Mouse (Mus musculus) adrenal gland, postnatal 10 days (tissue): ENCODE data around the gene Prrc2a. TPM values are rescaled to one million over a fixed set of nuclear protein-coding genes. Genes with fewer than 3 reads are reported as not detected.
"Not testable (repeated sequence)": the region's sequence is repeated elsewhere in the genome, so short reads cannot be mapped to it uniquely, and the experiment has no call there.

Source experiments
- DNase-seq: peaks from one replicate; pipeline ENCODE4 v3.0.0; 2021; ENCODE audit warnings: mixed read lengths
- total RNA-seq, 2 experiments: library from RNA; stranded (reverse); gene quantifications; 2 replicates each; pipeline ENCODE4 v1.2.3; 2021

Gene Prrc2a
- total RNA-seq, 2 experiments from 2014 or later, result 182 to 212 TPM

DNA sequence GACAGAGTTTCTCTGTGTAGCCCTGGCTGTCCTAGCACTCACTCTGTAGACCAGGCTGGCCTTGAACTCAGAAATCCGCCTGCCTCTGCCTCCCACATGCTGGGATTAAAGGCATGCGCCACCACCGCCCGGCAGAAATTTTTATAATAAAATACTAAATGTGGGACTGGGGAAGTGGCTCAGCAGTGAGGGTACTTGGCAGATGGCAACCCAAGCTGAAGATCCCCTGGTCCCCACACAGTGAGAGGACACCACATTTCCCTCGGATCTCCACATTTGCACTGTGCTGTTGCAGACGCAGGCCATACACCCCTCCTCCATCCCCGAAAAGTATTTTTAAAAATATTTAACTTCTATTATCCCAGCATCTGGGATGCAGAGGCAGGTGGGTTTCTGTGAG lies 31.2 kb downstream of the Prrc2a start:
- DNase-seq, result no peak

DNA sequence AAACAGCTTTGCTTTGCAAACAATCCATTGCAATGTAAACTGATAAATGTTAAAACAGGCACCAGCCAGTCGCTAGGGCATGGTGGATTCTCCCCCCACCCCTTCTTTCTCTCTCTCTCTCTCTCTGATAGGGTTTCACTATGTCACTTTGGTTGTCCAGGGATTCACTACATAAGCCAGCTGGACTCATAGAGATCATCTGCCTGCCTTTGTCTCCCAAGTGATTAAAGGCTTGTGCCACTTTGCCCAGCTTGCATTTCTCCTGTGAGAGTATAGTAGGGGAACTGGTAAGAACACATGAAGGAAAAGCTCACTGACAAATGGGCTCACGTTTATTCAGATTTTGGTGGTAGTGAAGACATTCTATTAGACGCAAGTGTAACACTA lies 32.5 kb downstream of the Prrc2a start:
- no peak for DNase-seq

DNA sequence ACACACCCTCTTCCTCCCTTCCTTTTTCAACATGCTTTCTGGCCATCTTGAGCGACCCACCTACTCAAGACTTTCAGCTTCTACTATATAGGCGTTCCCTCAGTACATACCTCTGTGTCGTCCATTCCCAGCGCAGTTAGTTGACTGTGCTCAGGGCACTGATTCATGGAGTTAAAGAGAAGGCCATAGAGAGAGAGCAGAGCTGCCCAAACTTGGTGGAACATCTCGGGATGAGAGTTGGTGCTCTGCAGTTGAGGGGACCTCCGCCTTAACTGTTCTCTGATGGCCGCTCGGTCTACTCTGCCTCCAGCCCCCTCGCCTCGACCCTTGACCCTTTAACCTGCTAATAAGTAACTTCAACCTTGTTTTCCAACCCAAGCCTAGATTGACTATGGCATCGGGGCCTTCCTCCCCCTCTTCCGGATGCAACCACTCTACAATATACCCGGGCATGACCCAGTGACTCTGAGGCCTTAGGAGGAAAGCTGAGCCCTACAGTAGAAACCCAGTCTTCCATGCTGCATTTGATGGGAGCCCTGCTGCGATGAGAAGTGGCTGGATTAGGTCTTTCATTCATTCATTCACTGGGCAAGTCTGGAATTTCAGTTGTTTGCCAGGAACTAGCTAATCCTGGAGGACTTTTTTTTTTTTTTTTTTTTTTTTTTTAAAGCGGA lies 33.1 kb downstream of the Prrc2a start, which contains the start of gene Apom:
Gene Apom, minus strand, starts transcription at position 551 of the 674 bp plus-strand sequence.
- DNase-seq, result no peak

DNA sequence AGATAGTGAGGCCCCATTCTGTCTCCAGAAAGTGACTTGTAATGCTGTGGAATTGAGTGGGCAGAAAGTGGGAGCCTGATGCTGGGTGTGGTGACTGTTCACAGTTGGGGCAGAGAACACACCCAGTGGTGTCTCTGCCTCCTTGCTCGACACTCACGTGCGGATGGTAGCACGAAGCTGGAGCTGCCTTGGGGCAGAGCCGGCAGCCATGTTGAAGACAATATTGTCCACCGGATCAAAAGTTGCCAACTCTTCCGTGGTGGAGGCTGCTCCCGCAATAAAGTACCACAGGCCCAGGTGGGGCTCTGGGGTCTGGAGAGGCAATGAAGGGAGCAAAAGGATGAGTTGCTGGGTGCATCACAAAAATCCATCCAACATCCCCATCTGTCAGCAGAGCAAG lies 33.7 kb downstream of the Prrc2a start:
- DNase-seq, result no peak

DNA sequence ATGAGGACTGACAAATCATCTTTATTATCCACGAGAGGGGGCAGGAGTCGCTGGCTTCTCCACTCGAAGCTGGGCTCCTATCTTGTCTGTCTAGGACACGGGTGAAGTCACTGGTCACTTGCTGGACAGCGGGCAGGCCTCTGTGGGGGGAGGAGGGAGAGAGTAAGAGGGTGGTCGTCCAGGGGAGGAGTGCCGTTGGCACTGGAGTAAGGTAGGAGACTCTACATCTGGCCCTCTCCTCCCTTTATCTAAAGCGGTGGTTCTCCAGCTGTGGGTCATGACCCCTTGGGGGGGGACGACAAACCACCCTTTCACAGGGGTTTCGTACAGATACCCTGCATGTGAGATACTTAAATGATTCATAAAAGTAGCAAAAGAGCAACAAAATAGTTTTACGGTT lies 35.7 kb downstream of the Prrc2a start:
- no peak for DNase-seq

DNA sequence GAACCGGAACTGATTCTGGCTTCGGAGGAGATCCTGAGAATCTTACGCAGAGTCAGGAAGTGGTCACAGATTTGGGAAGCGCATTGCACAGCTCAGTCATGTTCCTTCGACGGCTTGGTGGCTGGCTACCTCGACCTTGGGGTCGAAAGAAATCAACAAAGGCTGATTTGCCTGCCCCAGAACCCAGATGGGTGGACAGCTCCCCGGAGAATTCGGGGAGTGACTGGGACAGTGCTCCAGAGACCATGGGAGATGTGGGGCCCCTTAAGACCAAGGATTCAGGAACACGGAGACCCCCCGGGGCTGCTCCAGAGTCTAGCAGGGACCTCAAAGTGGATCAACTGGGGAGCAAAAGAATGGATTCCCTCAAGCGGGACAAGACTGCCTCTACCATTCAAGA lies 37.7 kb downstream of the Prrc2a start:
- DNase-seq, result no peak

DNA sequence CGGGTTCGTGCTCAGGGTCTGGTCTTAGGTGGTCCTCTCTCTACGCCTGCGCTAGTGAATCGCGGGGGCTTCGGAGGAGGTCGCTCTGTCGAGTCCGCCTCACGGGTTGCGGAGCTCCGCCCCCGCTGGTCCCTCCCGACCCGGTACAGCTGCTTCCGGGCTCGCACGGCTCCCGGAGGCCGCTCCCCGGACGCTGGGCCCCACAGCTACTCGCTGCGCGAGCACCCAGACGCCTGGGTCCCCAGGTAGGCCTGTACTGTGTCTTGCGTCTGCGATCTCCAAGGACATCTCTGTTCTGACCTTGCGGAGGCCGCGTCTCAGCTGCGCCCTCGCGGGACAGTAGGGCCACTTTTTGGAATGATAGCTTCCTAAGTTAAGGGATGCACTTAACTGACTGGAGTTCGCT lies 38.5 kb downstream of the Prrc2a start, which contains the start of gene D17H6S53E:
Gene D17H6S53E, plus strand, starts transcription at position 168 of the 406 bp plus-strand sequence.
- DNase-seq, result peak; percentile 88

DNA sequence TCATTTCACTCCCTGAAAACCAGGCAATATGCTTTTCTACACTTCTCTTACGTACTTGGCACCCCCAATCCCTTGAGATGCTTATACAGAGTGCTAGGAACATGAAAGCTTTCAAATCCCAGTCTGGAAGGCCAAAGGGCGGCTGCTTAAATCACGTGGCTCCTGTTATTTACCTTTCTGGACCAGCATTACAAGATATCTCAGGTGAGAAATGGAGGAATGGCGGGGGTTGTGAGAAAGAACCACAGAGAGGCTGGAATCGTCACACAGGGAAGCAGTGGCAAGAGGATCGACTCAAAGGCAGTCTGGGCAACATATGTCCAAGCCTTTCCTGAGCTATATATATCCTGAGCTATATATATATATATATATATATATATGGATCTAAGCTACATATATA lies 39.1 kb downstream of the Prrc2a start:
- no peak for DNase-seq

DNA sequence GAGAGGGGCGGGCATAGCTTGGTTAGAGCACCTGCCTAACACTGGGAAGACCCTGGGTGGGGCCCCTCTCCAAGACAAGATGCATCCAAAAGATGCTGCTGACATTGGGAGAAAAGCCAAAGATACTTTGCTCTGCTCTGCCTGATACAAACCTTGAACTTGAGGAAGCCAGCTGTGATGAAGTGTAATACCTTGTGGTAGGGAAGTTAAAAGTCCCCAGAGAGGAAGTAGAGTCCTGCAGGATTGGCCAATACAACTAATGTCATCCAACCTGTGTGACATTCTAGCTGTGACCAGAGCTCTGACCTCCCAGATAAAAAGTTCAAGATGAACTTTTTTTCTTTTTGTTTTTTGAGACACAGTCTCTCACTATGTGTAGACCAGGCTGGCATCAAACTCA lies 39.6 kb downstream of the Prrc2a start:
- no peak for DNase-seq

DNA sequence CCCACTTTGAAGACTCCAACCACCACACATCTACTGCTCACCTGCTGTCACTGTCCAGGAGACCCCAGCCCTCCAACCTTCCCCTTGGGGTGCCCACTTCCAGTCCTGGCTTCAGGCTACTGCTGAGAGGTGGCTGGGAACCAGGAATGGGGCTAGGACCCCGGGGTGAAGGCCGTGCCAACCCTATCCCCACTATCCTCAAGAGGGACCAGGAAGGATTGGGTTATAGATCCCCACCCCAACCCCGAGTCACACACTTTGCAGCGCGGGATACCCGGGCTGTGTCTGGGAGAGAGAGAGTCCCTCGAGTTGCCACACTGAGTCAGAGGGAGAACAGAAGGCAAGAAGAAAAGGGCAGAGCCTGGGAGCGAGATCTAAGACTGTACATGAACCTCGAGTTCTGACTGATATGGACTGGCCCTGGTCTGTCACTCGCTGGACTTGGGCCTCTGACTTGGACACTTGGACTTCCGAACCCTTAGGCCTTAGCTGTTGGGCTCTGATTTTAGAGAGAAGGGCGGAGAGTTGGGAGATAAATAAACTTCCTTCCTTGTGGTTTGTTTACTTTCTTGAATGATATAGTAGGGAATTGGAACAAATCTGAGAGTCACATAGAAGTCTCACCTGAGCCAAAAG lies 40.3 kb downstream of the Prrc2a start:
- DNase-seq, result not testable (repeated sequence)

DNA sequence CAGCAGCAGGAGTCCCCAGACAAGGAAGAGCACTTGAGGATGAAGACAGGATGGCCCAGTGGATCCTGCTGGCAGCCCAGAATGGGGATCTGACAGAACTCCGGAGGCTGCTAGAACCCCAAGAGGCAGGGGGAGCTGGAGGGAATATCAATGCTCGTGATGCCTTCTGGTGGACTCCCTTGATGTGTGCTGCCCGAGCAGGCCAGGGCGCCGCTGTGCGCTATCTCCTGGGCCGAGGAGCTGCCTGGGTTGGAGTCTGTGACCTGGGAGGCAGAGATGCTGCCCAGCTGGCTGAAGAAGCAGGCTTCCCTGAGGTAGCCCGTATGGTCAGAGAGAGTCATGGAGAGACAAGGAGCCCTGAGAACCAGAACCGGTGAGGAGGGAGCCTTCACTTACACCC lies 41.4 kb downstream of the Prrc2a start:
- DNase-seq, result not testable (repeated sequence)

DNA sequence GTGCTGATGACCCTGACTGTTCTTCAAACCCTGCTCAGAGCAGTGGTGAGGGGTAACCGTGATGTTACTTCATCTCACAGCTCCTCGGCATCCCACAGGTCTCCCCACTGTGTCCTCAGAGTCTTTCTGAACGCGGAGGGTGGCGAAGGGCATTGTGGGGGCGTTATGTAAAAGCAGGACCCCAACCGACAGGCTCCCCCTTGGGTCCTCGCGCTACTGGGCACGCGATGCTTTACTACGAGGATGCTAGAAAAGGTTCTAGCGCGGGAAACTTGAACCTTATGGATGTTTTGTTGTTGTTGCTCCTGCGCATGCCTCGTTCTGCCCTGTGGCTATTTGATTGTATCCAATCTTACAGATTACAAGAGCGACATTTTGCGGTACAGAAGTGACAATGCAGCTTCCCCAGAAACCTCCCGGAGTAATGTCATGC lies 42.8 kb downstream of the Prrc2a start, which contains the start of gene Csnk2b:
Gene Csnk2b, minus strand, starts transcription at position 183 of the 433 bp plus-strand sequence.
- DNase-seq, result peak; percentile 67

DNA sequence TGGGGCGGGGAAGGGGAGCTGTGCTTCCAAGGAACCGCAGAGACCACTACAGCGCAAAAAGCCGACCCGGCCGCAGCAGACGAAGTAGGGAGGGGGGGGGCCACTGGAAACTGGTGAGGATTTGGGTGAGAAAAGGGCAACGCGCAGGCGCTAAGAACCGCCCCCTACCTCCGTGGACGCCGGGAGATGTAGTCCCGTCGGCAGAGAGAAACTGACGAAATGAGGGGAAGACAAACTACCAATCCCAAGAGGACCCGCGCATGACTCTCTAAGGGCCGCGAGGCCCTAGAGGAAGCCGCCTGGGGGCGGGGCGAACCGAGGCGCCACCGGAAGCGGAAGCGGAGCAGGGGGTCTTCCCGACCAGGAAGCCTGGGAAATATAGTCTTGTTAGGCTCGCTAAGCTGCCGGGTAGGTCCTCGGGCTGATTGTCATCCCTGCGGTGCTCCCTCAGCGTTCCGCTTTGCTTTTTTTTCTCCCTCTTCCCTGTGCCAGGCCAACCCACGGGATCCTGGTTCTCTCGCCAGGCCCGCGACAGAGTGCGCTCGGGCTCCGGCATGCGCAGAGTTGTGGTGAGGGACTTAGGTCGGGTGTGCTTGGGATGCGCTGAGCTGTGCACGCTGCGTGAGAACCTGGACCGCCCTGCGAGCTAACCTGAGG lies 43.4 kb downstream of the Prrc2a start, which contains the start of gene Gpank1:
Gene Gpank1, plus strand, starts transcription at position 313 of the 657 bp plus-strand sequence.
- peak; percentile 98 for DNase-seq

DNA sequence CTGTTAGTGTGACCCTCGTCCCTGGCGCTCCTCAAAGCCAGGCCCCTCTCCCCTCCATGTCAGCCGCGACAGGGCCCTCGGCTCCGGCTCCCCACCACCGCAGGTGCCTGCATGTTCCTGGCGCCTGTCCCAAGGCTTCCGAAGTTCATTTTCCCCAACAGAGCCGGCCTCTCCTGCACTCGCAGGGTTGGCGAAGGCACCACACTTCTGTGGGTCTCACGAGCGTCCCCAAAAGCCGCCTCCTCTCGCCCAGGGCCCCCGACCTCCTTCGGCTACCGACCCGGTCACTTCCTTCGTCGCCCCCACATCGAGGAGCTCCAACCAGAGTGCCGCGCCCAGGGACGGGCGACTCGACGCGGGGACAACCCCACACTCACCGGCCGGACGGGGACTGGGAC lies 44.0 kb downstream of the Prrc2a start:
- peak; percentile 72 for DNase-seq

DNA sequence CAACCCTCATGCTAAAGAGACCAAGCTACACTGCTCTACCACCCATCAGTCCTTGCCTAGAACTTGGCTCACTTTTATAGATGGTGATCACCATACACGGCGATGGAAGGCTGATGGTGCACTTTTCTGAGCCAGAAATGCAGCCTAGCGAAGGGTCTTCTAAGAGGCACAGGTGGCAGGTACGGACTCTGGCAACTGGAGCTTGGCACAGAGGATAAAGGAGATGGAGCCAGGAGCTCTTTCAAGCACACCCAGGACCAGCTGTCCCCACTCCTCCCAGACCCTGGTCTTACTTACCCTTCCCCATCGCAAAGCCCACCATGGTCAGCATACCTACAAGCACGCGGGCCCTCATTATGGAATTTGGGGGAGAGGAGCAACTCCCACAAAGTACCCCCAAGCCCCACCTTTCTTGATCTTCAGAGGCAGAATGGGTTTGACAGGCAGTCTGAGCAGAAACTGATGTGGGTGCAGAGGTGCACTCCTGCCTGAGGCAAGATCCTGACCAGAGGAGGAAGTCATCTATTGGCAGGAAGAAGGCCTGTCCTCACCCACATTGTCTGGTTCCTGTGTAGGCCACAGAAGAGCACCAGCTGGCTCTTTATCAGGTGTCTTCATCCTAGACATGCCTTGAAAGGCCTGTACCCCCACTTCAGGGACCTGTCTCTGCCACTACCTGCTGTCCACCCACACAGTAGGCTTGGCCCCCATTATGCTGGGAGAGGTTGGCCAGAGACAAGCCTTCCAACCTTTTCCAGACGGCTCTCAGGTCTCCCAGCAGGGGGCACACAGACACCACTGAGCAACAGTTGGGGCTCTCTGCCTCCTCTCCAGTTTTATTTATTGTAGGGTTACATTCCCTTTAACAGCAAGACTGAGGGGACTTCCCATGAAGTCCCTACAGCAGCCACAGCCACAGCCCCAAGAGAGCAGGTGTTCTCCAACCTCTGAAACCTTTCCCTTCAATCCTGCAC lies 49.4 kb downstream of the Prrc2a start, which contains the start of gene Ly6g5b:
Gene Ly6g5b, minus strand, starts transcription at position 383 of the 974 bp plus-strand sequence.
- DNase-seq, result no peak

DNA sequence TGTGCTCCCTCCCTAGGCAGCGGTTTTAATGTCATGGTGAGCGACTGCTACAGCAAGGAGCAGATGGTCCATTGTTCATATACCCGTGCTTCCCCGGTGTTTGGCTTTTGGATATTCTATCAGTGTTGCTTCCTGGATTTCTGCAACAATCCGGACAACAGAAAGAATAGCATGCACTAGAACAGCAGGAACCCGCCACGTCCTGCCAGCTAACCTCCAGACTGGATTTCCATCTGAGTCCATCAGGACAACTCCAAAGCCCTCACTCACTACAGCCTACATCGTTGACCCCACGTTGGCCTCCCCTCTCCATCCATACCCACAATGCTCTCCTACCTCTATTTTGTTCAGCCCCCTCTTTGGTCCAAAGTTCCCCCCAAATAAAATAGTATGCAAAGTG lies 52.9 kb downstream of the Prrc2a start:
- DNase-seq, result no peak

DNA sequence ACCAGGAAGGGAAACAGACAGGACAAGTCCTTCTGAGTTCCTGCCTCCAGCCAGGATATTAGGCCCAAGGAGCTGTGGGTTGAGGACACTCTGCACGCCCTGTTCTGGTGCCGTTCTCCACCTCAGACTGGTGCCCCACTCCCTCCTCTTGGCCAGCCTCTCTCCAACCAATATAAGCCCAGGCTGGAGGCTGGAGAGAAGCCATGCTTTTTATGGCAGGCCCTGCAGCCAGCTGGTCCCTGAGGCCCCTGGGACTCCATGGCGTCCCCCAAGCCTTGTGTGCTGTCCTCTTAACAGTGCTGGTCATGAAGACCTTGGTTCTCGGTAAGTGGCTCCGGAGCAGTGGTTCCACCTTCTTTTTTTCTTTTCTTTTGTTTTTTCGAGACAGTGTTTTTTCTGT lies 56.6 kb downstream of the Prrc2a start, which contains the start of gene Ly6g5c:
Gene Ly6g5c, plus strand, starts transcription at position 183 of the 400 bp plus-strand sequence.
- DNase-seq, result no peak

DNA sequence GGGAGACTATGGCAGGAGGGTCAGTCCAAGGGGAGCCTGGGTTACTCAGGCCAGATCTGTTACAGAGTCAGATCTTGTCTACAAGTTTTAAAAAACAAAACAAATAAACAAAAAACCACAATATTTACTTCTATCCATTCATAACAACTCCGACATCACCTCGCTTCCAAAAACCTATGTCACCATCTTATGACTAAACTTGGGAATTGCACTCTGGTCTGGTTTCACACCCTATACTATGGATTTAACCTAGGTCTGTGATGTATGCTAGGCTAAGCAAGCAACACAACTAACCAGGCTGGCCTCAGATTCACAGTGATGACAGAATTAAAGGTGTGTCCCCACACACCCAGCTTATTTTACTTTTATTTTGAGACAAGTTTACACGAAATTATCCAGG lies 58.2 kb downstream of the Prrc2a start:
- DNase-seq, result no peak

DNA sequence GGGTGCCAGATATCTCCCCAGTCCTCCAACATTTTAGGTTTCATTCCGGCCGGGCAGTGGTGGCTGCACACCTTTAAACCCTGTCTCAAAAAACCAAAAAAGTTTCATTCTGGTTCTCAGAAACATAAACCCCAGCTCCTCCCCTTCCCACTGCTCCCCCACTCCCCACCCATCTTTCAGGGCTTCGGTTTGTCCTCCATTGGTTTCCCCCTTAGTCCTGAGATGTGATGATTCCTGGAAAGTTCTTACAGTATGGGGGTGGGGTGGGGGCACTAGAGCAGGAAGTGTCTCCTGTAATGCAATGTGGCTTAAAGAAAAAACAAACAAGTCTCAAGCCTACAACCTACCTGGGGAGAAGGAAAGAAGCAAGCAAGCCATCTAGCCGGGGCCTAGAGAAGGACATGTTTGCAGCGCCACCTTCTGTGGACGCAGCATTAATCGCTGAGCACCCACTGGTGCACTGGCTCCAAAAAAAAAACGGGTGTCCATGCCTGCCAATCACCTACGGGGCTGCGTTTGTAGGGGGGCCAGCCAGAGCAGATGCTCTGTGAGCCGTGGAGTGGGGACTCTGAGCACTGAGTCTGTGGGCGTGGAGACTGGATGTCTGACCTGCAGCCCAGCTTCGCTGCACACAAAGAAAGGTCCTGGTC lies 58.8 kb downstream of the Prrc2a start:
- peak; percentile 51 for DNase-seq

DNA sequence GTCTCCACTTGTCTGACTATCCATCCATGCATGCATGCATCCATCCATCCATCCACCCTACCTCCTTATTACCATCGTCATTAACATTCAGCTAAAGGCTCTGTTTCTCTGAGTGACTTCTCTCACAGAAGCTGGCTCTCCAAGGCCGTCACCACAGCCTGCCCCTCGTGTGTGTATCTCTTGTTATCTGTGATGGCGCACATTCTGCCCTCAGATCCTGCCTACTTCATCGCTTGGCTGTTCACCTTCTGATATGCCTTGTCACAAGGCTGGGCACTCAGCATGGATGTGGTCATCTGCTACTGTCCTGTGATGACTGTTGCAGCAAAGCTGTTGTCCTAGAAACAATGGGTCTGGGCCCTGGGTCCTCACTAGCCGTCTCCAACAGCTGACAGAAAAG lies 59.9 kb downstream of the Prrc2a start:
- DNase-seq, result no peak

DNA sequence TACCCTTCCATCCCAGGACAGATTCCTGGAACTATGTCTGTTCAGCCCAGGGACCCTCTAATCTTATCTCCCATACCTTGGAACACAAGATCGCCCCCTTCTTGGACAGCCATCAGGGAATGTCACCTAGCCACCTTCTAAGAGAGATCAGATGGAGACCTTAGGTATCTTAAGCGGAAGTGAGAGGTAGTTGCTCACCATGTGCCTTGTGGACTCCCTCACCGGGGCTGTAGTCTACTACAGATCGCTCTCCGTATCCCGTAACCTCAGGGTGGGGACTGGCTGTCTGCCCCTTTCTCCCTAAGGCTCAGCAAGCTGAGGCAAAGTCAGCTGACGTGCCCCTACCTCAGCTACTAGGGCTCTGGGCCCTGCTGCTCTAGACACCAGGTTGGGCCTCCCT lies 60.6 kb downstream of the Prrc2a start:
- DNase-seq, result no peak
